Mouse (Mus musculus) cerebellum, adult 8-10 months (tissue): Measurements from ENCODE around the gene Olfr1225.
"Not testable (repeated sequence)": the region's sequence is repeated elsewhere in the genome, so short reads cannot be mapped to it uniquely, and the experiment has no call there.

Experiments used
- DNase-seq: peaks from one replicate; pipeline ENCODE4 v3.0.0; 2022

Gene Olfr1225

DNA sequence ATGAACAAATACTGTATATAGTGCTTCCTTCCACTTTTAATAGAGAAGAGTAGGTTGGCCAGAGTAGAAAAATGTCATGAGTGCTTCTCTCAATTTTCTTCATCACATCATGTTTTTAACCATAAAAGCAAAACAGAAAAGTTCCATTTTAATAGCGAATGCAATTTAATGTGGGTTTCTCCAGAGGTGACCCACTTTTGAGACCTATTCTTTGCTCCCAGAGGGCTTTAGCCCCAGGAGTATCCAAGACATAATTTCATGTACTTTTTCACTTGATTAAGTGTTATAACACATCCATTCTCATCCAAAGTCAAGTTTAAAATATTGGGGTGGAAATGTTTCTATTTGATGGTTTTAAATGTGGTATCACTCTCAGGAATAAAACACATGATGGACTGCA is at the start of gene Olfr1225:
Olfr1225 (minus strand) TSS at position 101 of the 400 bp plus-strand sequence.
- no peak for DNase-seq

- DNase-seq = no peak
Observed at GRCm38 (mm10) chr2:89199948-89200347, 25.5 kb upstream of the Olfr1225 start, which contains the start of gene Olfr1226. Gene Olfr1226 (minus strand): TSS chr2:89200048.

GRCm38 (mm10) chr2:89196325-89196982 is 22.0 kb upstream of the Olfr1225 start:
- DNase-seq = no peak

- DNase-seq = not testable (repeated sequence)
Observed at GRCm38 (mm10) chr2:89164711-89165110, 9.8 kb downstream of the Olfr1225 start.

- not testable (repeated sequence) for DNase-seq
Observed at GRCm38 (mm10) chr2:89163991-89164390, 10.5 kb downstream of the Olfr1225 start, which contains the start of gene Olfr1224-ps1. Gene Olfr1224-ps1 (minus strand): TSS chr2:89164091.

DNA sequence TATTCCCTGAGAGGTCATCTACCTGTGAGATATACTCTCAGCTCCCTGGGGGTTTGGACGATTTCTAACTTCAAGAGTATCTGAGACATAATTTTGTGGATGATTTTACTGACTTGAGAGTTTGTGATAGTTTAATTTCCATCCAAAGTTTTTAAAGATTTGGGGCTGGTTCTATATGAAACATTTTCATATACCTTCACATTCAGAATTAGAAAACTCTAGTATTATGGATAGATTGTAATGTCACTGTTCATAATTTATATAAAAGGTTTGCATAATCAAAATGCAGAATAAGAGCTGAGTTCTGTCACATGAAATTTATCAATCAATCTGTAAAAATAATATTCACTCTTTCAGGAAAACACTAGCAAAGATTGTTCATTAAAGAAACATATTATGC is 23.0 kb downstream of the Olfr1225 start, which contains the start of gene Olfr1223:
Olfr1223 (minus strand) TSS at position 101 of the 400 bp plus-strand sequence.
- DNase-seq = no peak

GRCm38 (mm10) chr2:89132954-89133353 is 41.5 kb downstream of the Olfr1225 start, which contains the start of gene Olfr1222:
Gene Olfr1222 (minus strand): TSS chr2:89133054.
- no peak for DNase-seq
